Mouse (Mus musculus): ENCODE measurements around the gene Malrd1. TPM values are rescaled to one million over a fixed set of nuclear protein-coding genes. Genes with fewer than 3 reads are reported as not detected.

The Malrd1 gene
- total and polyA plus RNA-seq, 3 experiments, result under 0.01 TPM; not detected in 2

DNA sequence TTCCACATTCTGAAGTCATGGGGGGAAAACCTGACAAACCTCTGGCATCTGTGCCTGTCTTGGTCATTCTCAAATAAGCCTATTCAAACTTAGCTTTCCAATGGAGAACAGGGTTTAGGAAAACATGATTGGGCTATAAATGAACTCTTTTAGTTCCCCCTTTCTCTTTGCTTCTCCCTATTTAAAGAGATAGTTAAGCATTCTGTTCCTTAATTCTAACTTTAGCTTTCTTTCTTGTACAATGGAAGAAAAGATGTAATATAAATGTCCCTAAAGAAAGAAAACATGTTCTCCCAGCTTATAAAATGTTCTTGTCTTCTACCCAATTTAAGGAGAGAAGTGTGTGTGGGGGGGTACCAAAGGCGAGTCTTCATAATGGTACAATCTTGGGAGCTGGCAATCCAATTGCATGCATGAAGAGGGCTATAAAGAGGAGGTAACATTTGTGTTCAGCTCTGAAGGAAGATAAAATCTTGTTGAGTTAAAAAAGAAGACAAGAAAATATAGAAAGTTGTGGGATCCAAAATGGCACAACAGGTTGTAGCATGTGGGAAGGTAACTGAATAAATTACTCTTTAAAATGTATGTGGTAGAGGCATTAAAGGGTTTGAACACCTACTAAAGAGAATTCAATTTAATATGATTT, 702.0 kb downstream of the Malrd1 start:
- no peaks in the 10 kb centered on the region for H3K4me1 ChIP-seq (ENCODE audit: insufficient read depth, low read depth, low read length)
- H3K4me3 ChIP-seq (ENCODE audit: low read depth, low read length), result no peak overlapping the region
- H3K36me3 ChIP-seq (replicated peaks), result no peaks in the 10 kb centered on the region
- DNase-seq (ENCODE audit: low spot score) (no peak), ATAC-seq (ENCODE audit: extremely low read depth, insufficient number of reproducible peaks, low FRiP score, poor library complexity, severe bottlenecking) (no peak)
- no peak for TF ChIP-seq POLR2AphosphoS5 (IDR thresholded peaks at IDR 0.05; ENCODE audit: insufficient replicate concordance, low read depth, low read length)
- no peak for TF ChIP-seq GATA1 (IDR thresholded peaks at IDR 0.05; ENCODE audit: borderline replicate concordance, low read length)
- TF ChIP-seq GATA2 (IDR thresholded peaks at IDR 0.05; ENCODE audit: borderline replicate concordance, low read depth, low read length), result no peak
- TF ChIP-seq CTCF (IDR thresholded peaks at IDR 0.05; ENCODE audit: low read depth, low read length), result no peak
- no peak for TF ChIP-seq TAL1 (conservative IDR thresholded peaks at IDR 0.05; ENCODE audit: low read depth, low read length)
- no peaks in the 10 kb centered on the region for H3K9me3 ChIP-seq (replicated peaks)
- no peaks in the 10 kb centered on the region for H3K27me3 ChIP-seq (ENCODE audit: insufficient read depth, low read length)

DNA sequence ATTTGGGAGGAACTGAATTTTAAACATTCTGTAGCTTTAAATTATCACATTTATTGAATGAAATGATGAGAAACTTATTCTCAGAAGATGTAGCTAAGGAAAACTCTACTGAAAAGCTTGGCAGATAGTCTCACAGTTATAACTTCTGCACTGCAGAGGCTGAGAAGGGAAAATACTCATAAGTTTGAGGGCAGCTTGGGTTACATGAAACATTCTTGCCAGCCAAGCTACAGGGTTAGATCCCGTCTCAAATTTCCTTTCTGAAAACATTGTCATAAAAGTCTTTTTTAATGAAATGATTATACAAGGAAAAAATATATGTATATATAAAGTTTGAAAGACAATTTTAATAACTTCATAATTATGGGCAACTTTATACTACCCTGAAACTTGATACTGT, 714.6 kb downstream of the Malrd1 start:
- Histone ChIP-seq H3K4me3 (ENCODE audit: low read depth, low read length) (no peak overlapping the region), H3K36me3 (replicated peaks) (no peaks in the 10 kb centered on the region), H3K4me1 (ENCODE audit: insufficient read depth, low read depth, low read length) (no peaks in the 10 kb centered on the region), H3K9me3 (replicated peaks) (no peaks in the 10 kb centered on the region), H3K27me3 (ENCODE audit: insufficient read depth, low read length) (no peaks in the 10 kb centered on the region)
- TF ChIP-seq GATA2 (IDR thresholded peaks at IDR 0.05; ENCODE audit: borderline replicate concordance, low read depth, low read length), result no peak
- TF ChIP-seq GATA1 (IDR thresholded peaks at IDR 0.05; ENCODE audit: borderline replicate concordance, low read length), result no peak
- TF ChIP-seq TAL1 (conservative IDR thresholded peaks at IDR 0.05; ENCODE audit: low read depth, low read length), result no peak
- TF ChIP-seq CTCF (IDR thresholded peaks at IDR 0.05; ENCODE audit: low read depth, low read length), result no peak
- no peak for TF ChIP-seq POLR2AphosphoS5 (IDR thresholded peaks at IDR 0.05; ENCODE audit: insufficient replicate concordance, low read depth, low read length)
- ATAC-seq (ENCODE audit: extremely low read depth, insufficient number of reproducible peaks, low FRiP score, poor library complexity, severe bottlenecking) (no peak), DNase-seq (ENCODE audit: low spot score) (no peak)

DNA sequence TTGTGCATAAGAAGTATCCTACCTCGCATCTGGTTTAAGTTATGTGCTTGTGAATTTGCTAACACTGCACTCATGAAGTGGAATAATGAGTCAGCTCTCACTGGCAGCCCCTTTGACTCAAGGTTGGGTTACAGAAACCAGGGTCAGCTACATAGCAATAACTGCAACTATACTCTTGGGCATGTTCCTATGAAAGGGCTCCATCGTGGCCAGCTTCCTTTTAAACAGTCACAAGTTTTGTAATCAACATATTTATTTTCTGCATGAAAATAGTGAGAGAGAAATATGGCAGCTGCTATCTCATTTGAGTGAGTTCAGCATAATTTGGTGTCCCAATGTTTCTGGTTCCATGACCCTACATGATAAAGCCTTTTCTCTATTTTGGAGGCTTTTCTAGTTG, 716.8 kb downstream of the Malrd1 start:
- no peaks in the 10 kb centered on the region for H3K9me3 ChIP-seq (replicated peaks)
- H3K4me3 ChIP-seq (ENCODE audit: low read depth, low read length), result no peak overlapping the region
- H3K4me1 ChIP-seq (ENCODE audit: insufficient read depth, low read depth, low read length), result no peaks in the 10 kb centered on the region
- no peaks in the 10 kb centered on the region for H3K27me3 ChIP-seq (ENCODE audit: insufficient read depth, low read length)
- DNase-seq (ENCODE audit: low spot score) (no peak), ATAC-seq (ENCODE audit: extremely low read depth, insufficient number of reproducible peaks, low FRiP score, poor library complexity, severe bottlenecking) (no peak)
- TF ChIP-seq CTCF (IDR thresholded peaks at IDR 0.05; ENCODE audit: low read depth, low read length) (no peak), GATA2 (IDR thresholded peaks at IDR 0.05; ENCODE audit: borderline replicate concordance, low read depth, low read length) (no peak), GATA1 (IDR thresholded peaks at IDR 0.05; ENCODE audit: borderline replicate concordance, low read length) (no peak), TAL1 (conservative IDR thresholded peaks at IDR 0.05; ENCODE audit: low read depth, low read length) (no peak), POLR2AphosphoS5 (IDR thresholded peaks at IDR 0.05; ENCODE audit: insufficient replicate concordance, low read depth, low read length) (no peak)
- H3K36me3 ChIP-seq (replicated peaks), result no peaks in the 10 kb centered on the region

DNA sequence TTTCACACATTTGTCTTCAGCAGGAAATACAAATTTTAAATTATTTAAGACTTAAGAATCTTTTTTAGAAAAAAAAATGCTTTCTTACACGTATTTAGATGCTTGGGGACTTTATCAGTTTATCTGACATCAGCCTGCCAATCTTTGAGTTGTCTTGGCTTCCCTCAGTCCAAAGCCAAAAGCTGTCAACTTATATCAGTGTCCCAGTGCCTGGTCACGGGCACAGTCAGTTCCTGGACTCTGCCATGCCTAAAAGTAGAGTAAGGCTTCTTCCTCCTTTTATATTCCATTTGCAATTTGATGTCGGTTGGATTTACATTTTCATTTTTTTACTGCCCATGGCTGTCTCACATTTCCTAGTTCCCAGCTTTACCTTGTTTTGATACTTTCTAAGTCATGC, 722.6 kb downstream of the Malrd1 start:
- Histone ChIP-seq H3K27me3 (ENCODE audit: insufficient read depth, low read length) (no peaks in the 10 kb centered on the region), H3K36me3 (replicated peaks) (no peaks in the 10 kb centered on the region), H3K4me1 (ENCODE audit: insufficient read depth, low read depth, low read length) (no peaks in the 10 kb centered on the region), H3K4me3 (ENCODE audit: low read depth, low read length) (no peak overlapping the region), H3K9me3 (replicated peaks) (no peaks in the 10 kb centered on the region)
- DNase-seq (ENCODE audit: low spot score) (no peak), ATAC-seq (ENCODE audit: extremely low read depth, insufficient number of reproducible peaks, low FRiP score, poor library complexity, severe bottlenecking) (no peak)
- TF ChIP-seq CTCF (IDR thresholded peaks at IDR 0.05; ENCODE audit: low read depth, low read length) (no peak), GATA2 (IDR thresholded peaks at IDR 0.05; ENCODE audit: borderline replicate concordance, low read depth, low read length) (no peak), POLR2AphosphoS5 (IDR thresholded peaks at IDR 0.05; ENCODE audit: insufficient replicate concordance, low read depth, low read length) (no peak), GATA1 (IDR thresholded peaks at IDR 0.05; ENCODE audit: borderline replicate concordance, low read length) (no peak), TAL1 (conservative IDR thresholded peaks at IDR 0.05; ENCODE audit: low read depth, low read length) (no peak)

DNA sequence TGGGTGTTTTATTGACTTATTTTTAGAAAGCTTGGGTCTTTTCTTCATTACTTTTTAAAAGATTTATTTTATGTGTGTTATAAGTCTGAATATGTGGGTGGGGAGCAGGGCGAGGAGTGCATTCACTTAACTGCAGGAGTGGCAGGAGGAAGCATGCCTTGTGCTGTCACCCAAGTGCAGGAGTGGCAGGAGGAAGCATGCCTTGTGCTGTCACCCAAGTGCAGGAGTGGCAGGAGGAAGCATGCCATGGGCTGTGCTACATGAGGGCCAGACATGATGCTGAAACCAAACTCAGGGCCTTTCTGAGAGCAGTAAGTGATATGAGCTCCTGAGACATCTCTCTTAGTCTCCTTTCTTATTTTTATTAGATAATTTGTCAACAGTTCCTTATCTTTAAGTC, 726.0 kb downstream of the Malrd1 start:
- no peaks in the 10 kb centered on the region for H3K9me3 ChIP-seq (replicated peaks)
- H3K4me1 ChIP-seq (ENCODE audit: insufficient read depth, low read depth, low read length), result no peaks in the 10 kb centered on the region
- TF ChIP-seq TAL1 (conservative IDR thresholded peaks at IDR 0.05; ENCODE audit: low read depth, low read length) (no peak), GATA1 (IDR thresholded peaks at IDR 0.05; ENCODE audit: borderline replicate concordance, low read length) (no peak), CTCF (IDR thresholded peaks at IDR 0.05; ENCODE audit: low read depth, low read length) (no peak), POLR2AphosphoS5 (IDR thresholded peaks at IDR 0.05; ENCODE audit: insufficient replicate concordance, low read depth, low read length) (no peak), GATA2 (IDR thresholded peaks at IDR 0.05; ENCODE audit: borderline replicate concordance, low read depth, low read length) (no peak)
- no peak for ATAC-seq (ENCODE audit: extremely low read depth, insufficient number of reproducible peaks, low FRiP score, poor library complexity, severe bottlenecking)
- H3K27me3 ChIP-seq (ENCODE audit: insufficient read depth, low read length), result no peaks in the 10 kb centered on the region
- DNase-seq (ENCODE audit: low spot score), result no peak
- H3K4me3 ChIP-seq (ENCODE audit: low read depth, low read length), result no peak overlapping the region
- H3K36me3 ChIP-seq (replicated peaks), result no peaks in the 10 kb centered on the region

Data from G1E (cell line).